Mouse (Mus musculus): ENCODE measurements at regions not wholly inside any gene's neighbourhood (a gene's known extent, or its start where the extent isn't known, plus 50 kb on each side); places are given as distances from the start of the nearest gene placed in this dataset.

- Histone ChIP-seq H3K27ac (peak overlapping the region; percentile 81), H3K27me3 (ENCODE audit: insufficient read depth, poor library complexity, severe bottlenecking) (no peaks in the 10 kb centered on the region), H3K4me1 (replicated peaks) (peaks cover 11% of the 10 kb centered on the region), H3K9me3 (no peaks in the 10 kb centered on the region), H3K36me3 (no peaks in the 10 kb centered on the region), H3K4me3 (peak overlapping the region; percentile 42)
- WGBS = 36% methylated on average over 7 of the region's 7 CpGs
- DNase-seq (ENCODE audit: low spot score) = no peak
Measured at GRCm38 (mm10) chr15:41154551-41155151, 1020.5 kb downstream of the 9330182O14Rik start.

GRCm38 (mm10) chr15:41155169-41155638, 1021.0 kb downstream of the 9330182O14Rik start:
- peak overlapping the region; percentile 81 for H3K27ac ChIP-seq

GRCm38 (mm10) chr15:41157802-41158201, 1023.6 kb downstream of the 9330182O14Rik start:
- Histone ChIP-seq H3K4me3 (no peak overlapping the region), H3K27me3 (ENCODE audit: insufficient read depth, poor library complexity, severe bottlenecking) (no peaks in the 10 kb centered on the region), H3K36me3 (no peaks in the 10 kb centered on the region), H3K4me1 (replicated peaks) (peaks cover 11% of the 10 kb centered on the region), H3K27ac (no peak overlapping the region), H3K9me3 (no peaks in the 10 kb centered on the region)
- no peak for DNase-seq (ENCODE audit: low spot score)

More at GRCm38 (mm10) chr15:41155169-41155638, 1021.0 kb downstream of the 9330182O14Rik start:
- no peaks in the 10 kb centered on the region for H3K9me3 ChIP-seq
- no peaks in the 10 kb centered on the region for H3K36me3 ChIP-seq
- H3K4me3 ChIP-seq = peak overlapping the region; percentile 42
- no peaks in the 10 kb centered on the region for H3K27me3 ChIP-seq (ENCODE audit: insufficient read depth, poor library complexity, severe bottlenecking)
- 9% methylated on average over 16 of the region's 16 CpGs for WGBS
- peaks cover 11% of the 10 kb centered on the region for H3K4me1 ChIP-seq (replicated peaks)
- peak; percentile 36 for DNase-seq (ENCODE audit: low spot score)

- Histone ChIP-seq H3K4me1 (replicated peaks) (no peaks in the 10 kb centered on the region), H3K27ac (no peak overlapping the region), H3K27me3 (ENCODE audit: insufficient read depth, poor library complexity, severe bottlenecking) (no peaks in the 10 kb centered on the region), H3K9me3 (no peaks in the 10 kb centered on the region), H3K4me3 (no peak overlapping the region), H3K36me3 (no peaks in the 10 kb centered on the region)
- WGBS = 33% methylated on average over 8 of the region's 8 CpGs
- no peak for DNase-seq (ENCODE audit: low spot score)
Measured at GRCm38 (mm10) chr15:41162268-41162667, 1028.1 kb downstream of the 9330182O14Rik start.

- DNase-seq (ENCODE audit: low spot score) = peak; percentile 47
- Histone ChIP-seq H3K36me3 (no peaks in the 10 kb centered on the region), H3K27ac (no peak overlapping the region), H3K27me3 (ENCODE audit: insufficient read depth, poor library complexity, severe bottlenecking) (no peaks in the 10 kb centered on the region), H3K9me3 (no peaks in the 10 kb centered on the region), H3K4me3 (no peak overlapping the region), H3K4me1 (replicated peaks) (no peaks in the 10 kb centered on the region)
- 6% methylated on average over 8 of the region's 8 CpGs for WGBS
Measured at GRCm38 (mm10) chr15:41162793-41163192, 1028.6 kb downstream of the 9330182O14Rik start.

GRCm38 (mm10) chr15:41163643-41164358, 1029.6 kb downstream of the 9330182O14Rik start:
- no peaks in the 10 kb centered on the region for H3K9me3 ChIP-seq
- H3K4me1 ChIP-seq (replicated peaks) = no peaks in the 10 kb centered on the region
- 21% methylated on average over 8 of the region's 8 CpGs for WGBS
- H3K36me3 ChIP-seq = no peaks in the 10 kb centered on the region
- no peak for DNase-seq (ENCODE audit: low spot score)
- H3K27me3 ChIP-seq (ENCODE audit: insufficient read depth, poor library complexity, severe bottlenecking) = no peaks in the 10 kb centered on the region
- H3K27ac ChIP-seq = peak overlapping the region; percentile 40
- peak overlapping the region; percentile 41 for H3K4me3 ChIP-seq

GRCm38 (mm10) chr15:41165534-41165933, 1031.4 kb downstream of the 9330182O14Rik start:
- H3K27ac ChIP-seq = no peak overlapping the region
- no peaks in the 10 kb centered on the region for H3K9me3 ChIP-seq
- no peak for DNase-seq (ENCODE audit: low spot score)
- H3K36me3 ChIP-seq = no peaks in the 10 kb centered on the region
- H3K27me3 ChIP-seq (ENCODE audit: insufficient read depth, poor library complexity, severe bottlenecking) = no peaks in the 10 kb centered on the region
- H3K4me1 ChIP-seq (replicated peaks) = no peaks in the 10 kb centered on the region
- no peak overlapping the region for H3K4me3 ChIP-seq
- 87% methylated on average over 3 of the region's 3 CpGs for WGBS

- H3K27ac ChIP-seq = no peak overlapping the region
- H3K27me3 ChIP-seq (ENCODE audit: insufficient read depth, poor library complexity, severe bottlenecking) = no peaks in the 10 kb centered on the region
- H3K4me1 ChIP-seq (replicated peaks) = no peaks in the 10 kb centered on the region
- 77% methylated on average over 5 of the region's 5 CpGs for WGBS
- no peak for DNase-seq (ENCODE audit: low spot score)
- no peaks in the 10 kb centered on the region for H3K9me3 ChIP-seq
- no peak overlapping the region for H3K4me3 ChIP-seq
- no peaks in the 10 kb centered on the region for H3K36me3 ChIP-seq
Measured at GRCm38 (mm10) chr15:41190792-41191191, 1056.6 kb downstream of the 9330182O14Rik start.

- H3K27ac ChIP-seq = no peak overlapping the region
- H3K27me3 ChIP-seq (ENCODE audit: insufficient read depth, poor library complexity, severe bottlenecking) = no peaks in the 10 kb centered on the region
- 30% methylated on average over 3 of the region's 3 CpGs for WGBS
- no peaks in the 10 kb centered on the region for H3K9me3 ChIP-seq
- no peak overlapping the region for H3K4me3 ChIP-seq
- H3K36me3 ChIP-seq = no peaks in the 10 kb centered on the region
- DNase-seq (ENCODE audit: low spot score) = peak; percentile 6
- H3K4me1 ChIP-seq (replicated peaks) = no peaks in the 10 kb centered on the region
Measured at GRCm38 (mm10) chr15:41193240-41193639, 1059.1 kb downstream of the 9330182O14Rik start.

GRCm38 (mm10) chr15:41223801-41224200, 1089.6 kb downstream of the 9330182O14Rik start:
- H3K9me3 ChIP-seq = no peaks in the 10 kb centered on the region
- no peaks in the 10 kb centered on the region for H3K27me3 ChIP-seq (ENCODE audit: insufficient read depth, poor library complexity, severe bottlenecking)
- H3K36me3 ChIP-seq = no peaks in the 10 kb centered on the region
- DNase-seq (ENCODE audit: low spot score) = no peak
- no peak overlapping the region for H3K27ac ChIP-seq
- H3K4me1 ChIP-seq (replicated peaks) = no peaks in the 10 kb centered on the region
- WGBS = 77% methylated on average over 1 of the region's 1 CpGs
- H3K4me3 ChIP-seq = no peak overlapping the region

GRCm38 (mm10) chr15:41232406-41233060, 1098.4 kb downstream of the 9330182O14Rik start:
- H3K4me1 ChIP-seq (replicated peaks) = no peaks in the 10 kb centered on the region
- H3K4me3 ChIP-seq = no peak overlapping the region
- H3K27me3 ChIP-seq (ENCODE audit: insufficient read depth, poor library complexity, severe bottlenecking) = no peaks in the 10 kb centered on the region
- no peak for DNase-seq (ENCODE audit: low spot score)
- no peaks in the 10 kb centered on the region for H3K9me3 ChIP-seq
- 47% methylated on average over 2 of the region's 2 CpGs for WGBS
- H3K27ac ChIP-seq = no peak overlapping the region
- no peaks in the 10 kb centered on the region for H3K36me3 ChIP-seq

All from hindbrain, embryonic 10.5 days (tissue).